Mouse (Mus musculus): ENCODE measurements around the gene Defa35.
"Not testable (repeated sequence)": the region's sequence is repeated elsewhere in the genome, so short reads cannot be mapped to it uniquely, and the experiment has no call there.

GRCm38 (mm10) chr8:21064738-21065137 is at the start of gene Defa35:
- TF ChIP-seq CTCF (conservative IDR thresholded peaks at IDR 0.05; ENCODE audit: insufficient read depth, insufficient read length, low read depth, low read length); POLR2A (IDR thresholded peaks at IDR 0.05; ENCODE audit: low read depth, low read length): not testable (repeated sequence)
